Mouse (Mus musculus) testis, adult 2 months (tissue): ENCODE results near the gene Tob2.

Experiments
- CTCF ChIP-seq: fragments of 200-500 bp; IDR thresholded peaks from 2 replicates; pipeline ENCODE4 v1.5.1; 2012; ENCODE audit warnings: low read depth, mild to moderate bottlenecking, inconsistent platforms, low read length, moderate library complexity; ENCODE audit not compliant: control insufficient read depth, insufficient read depth, insufficient replicate concordance
- POLR2A ChIP-seq: fragments of 200-500 bp; IDR thresholded peaks from 2 replicates; pipeline ENCODE4 v1.6.1; 2012; ENCODE audit warnings: low read depth, mild to moderate bottlenecking, inconsistent platforms, low read length, moderate library complexity; ENCODE audit not compliant: control insufficient read depth

- no peak for TF ChIP-seq POLR2A
- no peak for TF ChIP-seq CTCF
Measured at GRCm38 (mm10) chr15:81907953-81908352, 49.4 kb upstream of the Tob2 start.
